Mouse (Mus musculus) liver, adult 2 months (tissue): Measurements from ENCODE around the gene Dcun1d4. TPM values are rescaled to one million over a fixed set of nuclear protein-coding genes. Genes with fewer than 3 reads are reported as not detected.

ENCODE experiments used
- DNase-seq: peaks from one replicate; pipeline ENCODE4 v3.0.0-alpha.2; 2011; ENCODE audit warnings: low read depth, low spot score; ENCODE audit errors: extremely low read depth
- H3K27ac ChIP-seq: fragments of 200-500 bp; replicated peaks from 2 replicates; pipeline ENCODE4 v1.5.1; 2012; ENCODE audit warnings: low read depth, mild to moderate bottlenecking, control low read depth, inconsistent platforms, low read length; ENCODE audit not compliant: insufficient read depth
- H3K27me3 ChIP-seq: fragments of 200-500 bp; 2 replicates; pipeline ENCODE4 v1.6.1; 2012; ENCODE audit warnings: mild to moderate bottlenecking, moderate library complexity, low read length, inconsistent platforms; ENCODE audit not compliant: control insufficient read depth, insufficient read depth
- H3K36me3 ChIP-seq: fragments of 200-500 bp; 2 replicates; pipeline ENCODE4 v1.6.1; 2012; ENCODE audit warnings: low read length, inconsistent platforms; ENCODE audit not compliant: control insufficient read depth, insufficient read depth
- H3K4me1 ChIP-seq: fragments of 200-500 bp; 2 replicates; pipeline ENCODE4 v1.6.1; 2011; ENCODE audit warnings: low read length; ENCODE audit not compliant: control insufficient read depth, insufficient read depth
- H3K4me3 ChIP-seq: fragments of 200-500 bp; 2 replicates; pipeline ENCODE4 v1.5.1; 2011; ENCODE audit warnings: low read depth, mild to moderate bottlenecking, control low read depth, low read length, moderate library complexity; ENCODE audit not compliant: insufficient read depth
- H3K79me2 ChIP-seq: fragments of 200-500 bp; 2 replicates; pipeline ENCODE4 v1.6.1; 2012; ENCODE audit warnings: inconsistent platforms, mild to moderate bottlenecking, low read length, moderate library complexity; ENCODE audit not compliant: control insufficient read depth, insufficient read depth
- H3K9ac ChIP-seq: fragments of 200-500 bp; 2 replicates; pipeline ENCODE4 v1.6.1; 2012; ENCODE audit warnings: low read depth, mild to moderate bottlenecking, control low read depth, inconsistent platforms, low read length
- CTCF ChIP-seq: fragments of 200-500 bp; IDR thresholded peaks from 2 replicates; pipeline ENCODE4 v1.5.1; 2011; ENCODE audit warnings: low read depth, low read length, control low read depth
- POLR2A ChIP-seq: fragments of 200-500 bp; IDR thresholded peaks from 2 replicates; pipeline ENCODE4 v1.6.1; 2011; ENCODE audit warnings: low read length, control low read depth; ENCODE audit not compliant: insufficient read depth; ENCODE audit errors: extremely low read depth
- WGBS: fragments of 180-500 bp; shearing (Covaris S2); methylation state at CpG from one replicate; pipeline ENCODE4 v1.1.7; 2018; 5-methylcytosine and 5-hydroxymethylcytosine counted together
- polyA plus RNA-seq: library from polyadenylated mRNA; depleted of rRNA; stranded (reverse); fragments of >200 nt; gene quantifications from 2 replicates; pipeline ENCODE4 v1.2.3, GENCODE M21; 2012
- total RNA-seq: library from RNA; depleted of rRNA; stranded (reverse); fragments of >200 nt; gene quantifications from 2 replicates; pipeline ENCODE4 v1.2.3, GENCODE M21; 2014

Gene Dcun1d4
- total and polyA plus RNA-seq, 2 experiments = 8.2 to 13.6 TPM

- Histone ChIP-seq H3K79me2 (no peaks in the 10 kb centered on the region), H3K27me3 (peaks cover 4% of the 10 kb centered on the region; the same call in 1 of the 2 replicates), H3K9ac (no peak overlapping the region), H3K4me3 (no peak overlapping the region), H3K36me3 (no peaks in the 10 kb centered on the region), H3K4me1 (no peaks in the 10 kb centered on the region), H3K27ac (no peak overlapping the region)
- WGBS = 48% methylated on average over 3 of the region's 3 CpGs
- TF ChIP-seq CTCF (no peak), POLR2A (no peak)
- no peak for DNase-seq
These were observed 106.3 kb downstream of the Dcun1d4 start for GRCm38 (mm10) chr5:73587119-73587518.

GRCm38 (mm10) chr5:73598943-73599695, 118.3 kb downstream of the Dcun1d4 start:
- H3K27me3 ChIP-seq = no peaks in the 10 kb centered on the region
- H3K4me3 ChIP-seq = no peak overlapping the region
- DNase-seq = no peak
- 73% methylated on average over 5 of the region's 5 CpGs for WGBS
- no peaks in the 10 kb centered on the region for H3K4me1 ChIP-seq
- no peak for TF ChIP-seq POLR2A
- TF ChIP-seq CTCF = no peak
- no peak overlapping the region for H3K9ac ChIP-seq
- no peaks in the 10 kb centered on the region for H3K79me2 ChIP-seq
- H3K36me3 ChIP-seq = no peaks in the 10 kb centered on the region
- no peak overlapping the region for H3K27ac ChIP-seq

GRCm38 (mm10) chr5:73599991-73600390, 119.2 kb downstream of the Dcun1d4 start:
- DNase-seq = no peak
- Histone ChIP-seq H3K4me3 (no peak overlapping the region), H3K27ac (no peak overlapping the region), H3K27me3 (no peaks in the 10 kb centered on the region), H3K79me2 (no peaks in the 10 kb centered on the region), H3K36me3 (no peaks in the 10 kb centered on the region), H3K4me1 (no peaks in the 10 kb centered on the region), H3K9ac (no peak overlapping the region)
- TF ChIP-seq POLR2A (no peak), CTCF (no peak)
- 73% methylated on average over 2 of the region's 2 CpGs for WGBS

GRCm38 (mm10) chr5:73601361-73601763, 120.6 kb downstream of the Dcun1d4 start:
- DNase-seq = no peak
- Histone ChIP-seq H3K36me3 (no peaks in the 10 kb centered on the region), H3K4me3 (no peak overlapping the region), H3K9ac (no peak overlapping the region), H3K27me3 (no peaks in the 10 kb centered on the region), H3K4me1 (no peaks in the 10 kb centered on the region), H3K27ac (no peak overlapping the region), H3K79me2 (no peaks in the 10 kb centered on the region)
- WGBS = 76% methylated on average over 8 of the region's 8 CpGs
- TF ChIP-seq POLR2A (no peak), CTCF (no peak)

GRCm38 (mm10) chr5:73602865-73603264, 122.1 kb downstream of the Dcun1d4 start:
- DNase-seq = no peak
- H3K27me3 ChIP-seq = no peaks in the 10 kb centered on the region
- H3K27ac ChIP-seq = no peak overlapping the region
- no peak overlapping the region for H3K9ac ChIP-seq
- no peak for TF ChIP-seq POLR2A
- no peak for TF ChIP-seq CTCF
- no peaks in the 10 kb centered on the region for H3K79me2 ChIP-seq
- no peaks in the 10 kb centered on the region for H3K4me1 ChIP-seq
- H3K36me3 ChIP-seq = no peaks in the 10 kb centered on the region
- 68% methylated on average over 3 of the region's 3 CpGs for WGBS
- no peak overlapping the region for H3K4me3 ChIP-seq

- Histone ChIP-seq H3K4me3 (no peak overlapping the region), H3K9ac (no peak overlapping the region), H3K36me3 (no peaks in the 10 kb centered on the region), H3K4me1 (no peaks in the 10 kb centered on the region), H3K27ac (no peak overlapping the region), H3K79me2 (no peaks in the 10 kb centered on the region), H3K27me3 (no peaks in the 10 kb centered on the region)
- WGBS = 86% methylated on average over 6 of the region's 6 CpGs
- TF ChIP-seq CTCF = no peak
- TF ChIP-seq POLR2A = no peak
- DNase-seq = no peak
These were observed 123.7 kb downstream of the Dcun1d4 start for GRCm38 (mm10) chr5:73604542-73604941.
